Mouse (Mus musculus) liver, embryonic 14.5 days (tissue): ENCODE data around the gene Terb1. TPM values are rescaled to one million over a fixed set of nuclear protein-coding genes. Genes with fewer than 3 reads are reported as not detected.

ENCODE experiments used
- ATAC-seq: fragments of 200-750 bp; cut with Nextera tagmentation; 2 replicates; pipeline ENCODE4 v1.8.0; 2017; ENCODE audit warnings: moderate number of reproducible peaks, mild to moderate bottlenecking, moderate library complexity; ENCODE audit not compliant: insufficient read depth
- DNase-seq, 3 experiments: peaks; one replicate each; pipeline ENCODE4 v3.0.0-alpha.2; 2012 to 2013; ENCODE audit warnings: low read depth in 3 of 3, low spot score in 3 of 3
- H3K27ac ChIP-seq: fragments of 300-500 bp; sonication (generic); 2 replicates; pipeline ENCODE4 v1.5.1; 2014; ENCODE audit warnings: moderate library complexity, mild to moderate bottlenecking, control low read depth, inconsistent platforms
- H3K27me3 ChIP-seq: fragments of 300-500 bp; sonication (generic); 2 replicates; pipeline ENCODE4 v1.6.1; 2014; ENCODE audit warnings: mild to moderate bottlenecking, low read length, moderate library complexity; ENCODE audit not compliant: control insufficient read depth, insufficient read depth
- H3K36me3 ChIP-seq: fragments of 300-500 bp; sonication (generic); replicated peaks from 2 replicates; pipeline ENCODE4 v1.6.1; 2014; ENCODE audit warnings: low read depth; ENCODE audit not compliant: control insufficient read depth, insufficient read depth
- H3K4me1 ChIP-seq, 2 experiments: fragments of 200-500 bp in 1 of 2; fragments of 300-500 bp in 1 of 2; sonication (generic) in 1 of 2; replicated peaks; 2 replicates each; pipeline ENCODE4 v1.6.1; 2012 to 2014; ENCODE audit warnings: antibody characterized with exemption in 1 of 2, inconsistent platforms in 1 of 2, low read length in 1 of 2; ENCODE audit not compliant: control insufficient read depth in 2 of 2, insufficient read depth in 2 of 2
- H3K4me2 ChIP-seq: fragments of 300-500 bp; sonication (generic); 2 replicates; pipeline ENCODE4 v1.6.1; 2014; ENCODE audit warnings: low read depth, mild to moderate bottlenecking, control low read depth, moderate library complexity
- H3K4me3 ChIP-seq, 2 experiments: fragments of 200-500 bp in 1 of 2; fragments of 300-500 bp in 1 of 2; sonication (generic) in 1 of 2; 2 replicates each; pipeline ENCODE4 v1.5.1; 2012 to 2014; ENCODE audit warnings: low read depth in 2 of 2, low read length in 2 of 2, mild to moderate bottlenecking in 2 of 2, control low read depth in 1 of 2, inconsistent platforms in 1 of 2, moderate library complexity in 1 of 2; ENCODE audit not compliant: insufficient read depth in 1 of 2
- H3K9ac ChIP-seq: fragments of 300-500 bp; sonication (generic); replicated peaks from 2 replicates; pipeline ENCODE4 v1.6.1; 2014; ENCODE audit warnings: mild to moderate bottlenecking, control low read depth, moderate library complexity
- H3K9me3 ChIP-seq: fragments of 300-500 bp; sonication (generic); 2 replicates; pipeline ENCODE4 v1.6.1; 2016; ENCODE audit warnings: low read length, mixed read lengths; ENCODE audit not compliant: control insufficient read depth
- CTCF ChIP-seq: IDR thresholded peaks from 2 replicates; pipeline ENCODE4 v1.5.1; 2016; ENCODE audit warnings: antibody characterized with exemption, low read depth, control low read depth
- EP300 ChIP-seq: IDR thresholded peaks from 2 replicates; pipeline ENCODE4 v1.6.1; 2016; ENCODE audit warnings: antibody characterized with exemption, low read depth
- WGBS: fragments of 180-500 bp; shearing (Covaris S2); extraction: QIAGEN DNeasy Blood & Tissue Kit; methylation state at CpG from one replicate; pipeline ENCODE4 v1.1.7; 2014; ENCODE audit not compliant: insufficient replicate concordance; 5-methylcytosine and 5-hydroxymethylcytosine counted together
- polyA plus RNA-seq, 2 experiments: library from polyadenylated mRNA; depleted of rRNA in 1 of 2; stranded (reverse) in 1 of 2; unstranded in 1 of 2; fragments of >200 nt; fragmentation: Nextera tagmentation in 1 of 2; extraction: Ambion mirVana in 1 of 2; gene quantifications; 2 replicates each; pipeline versions ENCODE4 v1.2.1 to v1.2.3; 2012 to 2014

Terb1 gene
- polyA plus RNA-seq, 2 experiments: not detected

- Histone ChIP-seq H3K4me2 (peak overlapping the region; percentile 83), H3K27ac (no peak overlapping the region), H3K9ac (no peak overlapping the region; the same call in 1 of the 2 replicates), H3K4me3 (peak overlapping the region; percentile 73 to 87; a peak in 3 of 4 replicates), H3K4me1 (peaks cover 9 to 16% of the 10 kb centered on the region in 2 experiments), H3K36me3 (no peaks in the 10 kb centered on the region), H3K27me3 (peaks cover 22% of the 10 kb centered on the region), H3K9me3 (no peaks in the 10 kb centered on the region)
- ATAC-seq (no peak), DNase-seq (no peak)
- WGBS: 71% methylated on average over 4 of the region's 4 CpGs
- TF ChIP-seq EP300 (no peak), CTCF (no peak)
Observed at GRCm38 (mm10) chr8:104536028-104536427, 26.3 kb upstream of the Terb1 start.

- no peak overlapping the region for H3K27ac ChIP-seq
- H3K4me1 ChIP-seq: peaks cover 9 to 16% of the 10 kb centered on the region in 2 experiments
- DNase-seq: peak in 1 of 3 experiments; percentile 17
- H3K9me3 ChIP-seq: no peaks in the 10 kb centered on the region
- peak overlapping the region; percentile 73 to 87 for H3K4me3 ChIP-seq
- H3K9ac ChIP-seq: peak overlapping the region; percentile 44
- H3K4me2 ChIP-seq: peak overlapping the region; percentile 83
- no peak for ATAC-seq
- H3K36me3 ChIP-seq: no peaks in the 10 kb centered on the region
- peaks cover 16% of the 10 kb centered on the region for H3K27me3 ChIP-seq
- no peak for TF ChIP-seq CTCF
- no peak for TF ChIP-seq EP300
- WGBS: 16% methylated on average over 7 of the region's 7 CpGs
Observed at GRCm38 (mm10) chr8:104535378-104535777, 25.7 kb upstream of the Terb1 start.

- no peak overlapping the region for H3K27ac ChIP-seq
- 4% methylated on average over 9 of the region's 9 CpGs for WGBS
- peak overlapping the region; percentile 44 for H3K9ac ChIP-seq
- H3K36me3 ChIP-seq: peaks cover 3% of the 10 kb centered on the region
- no peak for TF ChIP-seq CTCF
- no peak for TF ChIP-seq EP300
- peak overlapping the region; percentile 73 to 87 for H3K4me3 ChIP-seq
- H3K27me3 ChIP-seq: peaks cover 10% of the 10 kb centered on the region
- peak; percentile 65 for ATAC-seq
- peak overlapping the region; percentile 83 for H3K4me2 ChIP-seq
- DNase-seq: no peak
- H3K4me1 ChIP-seq: peaks cover 9 to 16% of the 10 kb centered on the region in 2 experiments
- H3K9me3 ChIP-seq: no peaks in the 10 kb centered on the region
Observed at GRCm38 (mm10) chr8:104534779-104535141, 25.1 kb upstream of the Terb1 start.

GRCm38 (mm10) chr8:104533971-104534778 lies 24.5 kb upstream of the Terb1 start, which contains the start of the genes Nae1 and Car7:
Gene Nae1 (minus strand): TSS chr8:104534637.
Gene Car7 (plus strand): TSS chr8:104534689.
- ATAC-seq: peak; percentile 95
- Histone ChIP-seq H3K36me3 (peaks cover 5% of the 10 kb centered on the region), H3K4me3 (peak within 1 kb of the TSS; percentile 87 to 100), H3K9ac (peak within 1 kb of the TSS; percentile 84), H3K27ac (no peak within 1 kb of the TSS; the same call in 1 of the 2 replicates), H3K4me2 (peak within 1 kb of the TSS; percentile 83), H3K9me3 (no peaks in the 10 kb centered on the region), H3K27me3 (peaks cover 4% of the 10 kb centered on the region; the same call in 1 of the 2 replicates), H3K4me1 (peaks cover 9 to 16% of the 10 kb centered on the region in 2 experiments)
- TF ChIP-seq EP300 (no peak), CTCF (peak; percentile 98)
- WGBS: under 1% methylated on average over 70 of the region's 70 CpGs
- peak; percentile 78 to 82 (median 80) for DNase-seq

- Histone ChIP-seq H3K4me1 (peaks cover 9 to 16% of the 10 kb centered on the region in 2 experiments), H3K4me3 (peak overlapping the region; percentile 87 to 100), H3K9ac (peak overlapping the region; percentile 84), H3K27ac (no peak overlapping the region), H3K9me3 (no peaks in the 10 kb centered on the region), H3K36me3 (peaks cover 5% of the 10 kb centered on the region), H3K27me3 (peaks cover 2% of the 10 kb centered on the region; the same call in 1 of the 2 replicates), H3K4me2 (peak overlapping the region; percentile 83)
- WGBS: 30% methylated on average over 7 of the region's 7 CpGs
- no peak for ATAC-seq
- TF ChIP-seq EP300 (no peak), CTCF (no peak)
- no peak for DNase-seq
Observed at GRCm38 (mm10) chr8:104533551-104533950, 23.8 kb upstream of the Terb1 start.
